Mouse (Mus musculus) liver, embryonic 13.5 days (tissue): ENCODE data around the gene Gm9936. TPM values are rescaled to one million over a fixed set of nuclear protein-coding genes. Genes with fewer than 3 reads are reported as not detected.

ENCODE experiments used
- ATAC-seq: fragments of 200-750 bp; cut with Nextera tagmentation; 2 replicates; pipeline ENCODE4 v1.8.0; 2017; ENCODE audit warnings: low read depth, mild to moderate bottlenecking, moderate number of reproducible peaks, moderate library complexity
- DNase-seq: peaks from one replicate; pipeline ENCODE4 v3.0.0; 2022
- H3K27ac ChIP-seq: fragments of 300-500 bp; sonication (generic); 2 replicates; pipeline ENCODE4 v1.5.1; 2015; ENCODE audit warnings: moderate library complexity, mild to moderate bottlenecking, inconsistent platforms
- H3K27me3 ChIP-seq: fragments of 300-500 bp; sonication (generic); 2 replicates; pipeline ENCODE4 v1.6.1; 2015; ENCODE audit warnings: mild to moderate bottlenecking, inconsistent platforms
- H3K36me3 ChIP-seq: fragments of 300-500 bp; sonication (generic); 2 replicates; pipeline ENCODE4 v1.6.1; 2015; ENCODE audit warnings: mild to moderate bottlenecking, inconsistent platforms
- H3K4me1 ChIP-seq: fragments of 300-500 bp; sonication (generic); replicated peaks from 2 replicates; pipeline ENCODE4 v1.6.1; 2015; ENCODE audit warnings: inconsistent platforms
- H3K4me2 ChIP-seq: fragments of 300-500 bp; sonication (generic); 2 replicates; pipeline ENCODE4 v1.6.1; 2015; ENCODE audit warnings: inconsistent platforms, mild to moderate bottlenecking, moderate library complexity
- H3K4me3 ChIP-seq: fragments of 300-500 bp; sonication (generic); replicated peaks from 2 replicates; pipeline ENCODE4 v1.5.1; 2015; ENCODE audit warnings: mild to moderate bottlenecking, inconsistent platforms
- H3K9ac ChIP-seq: fragments of 300-500 bp; sonication (generic); 2 replicates; pipeline ENCODE4 v1.6.1; 2015; ENCODE audit warnings: mild to moderate bottlenecking, inconsistent platforms
- H3K9me3 ChIP-seq: fragments of 300-500 bp; sonication (generic); replicated peaks from 2 replicates; pipeline ENCODE4 v1.6.1; 2016; ENCODE audit warnings: inconsistent platforms
- WGBS: fragments of 180-500 bp; shearing (Covaris S2); methylation state at CpG from one replicate; pipeline ENCODE4 v1.1.7; 2015; ENCODE audit not compliant: insufficient replicate concordance; 5-methylcytosine and 5-hydroxymethylcytosine counted together
- microRNA-seq: library from miRNA; unstranded; fragments of <30 nt; microRNA quantifications from one replicate; pipeline ENCODE4, GENCODE M21; 2016
- polyA plus RNA-seq: library from polyadenylated mRNA; unstranded; fragments of >200 nt; fragmentation: Nextera tagmentation; extraction: Ambion mirVana; gene quantifications from 2 replicates; pipeline ENCODE4 v1.2.1, GENCODE M21; 2015

The Gm9936 gene
- polyA plus RNA-seq, 1 experiment from 2014 or later, result not detected

GRCm38 (mm10) chr5:114809181-114809756 is 49.2 kb downstream of the Gm9936 start:
- Histone ChIP-seq H3K9ac (no peak overlapping the region), H3K4me2 (no peak overlapping the region), H3K9me3 (no peaks in the 10 kb centered on the region), H3K27ac (peak overlapping the region; percentile 65), H3K27me3 (no peaks in the 10 kb centered on the region), H3K4me3 (no peak overlapping the region), H3K4me1 (peaks cover 91% of the 10 kb centered on the region), H3K36me3 (peaks cover 27% of the 10 kb centered on the region)
- DNase-seq (no peak), ATAC-seq (no peak)
- 70% methylated on average over 10 of the region's 10 CpGs for WGBS

- H3K27ac ChIP-seq, result peak overlapping the region; percentile 86
- peaks cover 36% of the 10 kb centered on the region for H3K36me3 ChIP-seq
- H3K27me3 ChIP-seq, result no peaks in the 10 kb centered on the region
- WGBS, result 24% methylated on average over 8 of the region's 8 CpGs
- no peaks in the 10 kb centered on the region for H3K9me3 ChIP-seq
- H3K4me3 ChIP-seq, result no peak overlapping the region
- peaks cover 89% of the 10 kb centered on the region for H3K4me1 ChIP-seq
- peak overlapping the region; percentile 60 for H3K9ac ChIP-seq
- no peak for DNase-seq
- peak; percentile 58 for ATAC-seq
- no peak overlapping the region for H3K4me2 ChIP-seq
Measured at GRCm38 (mm10) chr5:114808385-114808784, 50.1 kb downstream of the Gm9936 start.

- H3K27me3 ChIP-seq, result no peaks in the 10 kb centered on the region
- H3K4me1 ChIP-seq, result peaks cover 85% of the 10 kb centered on the region
- H3K9me3 ChIP-seq, result no peaks in the 10 kb centered on the region
- H3K36me3 ChIP-seq, result peaks cover 41% of the 10 kb centered on the region
- H3K4me2 ChIP-seq, result peak overlapping the region; percentile 60
- 30% methylated on average over 6 of the region's 6 CpGs for WGBS
- H3K9ac ChIP-seq, result peak overlapping the region; percentile 60
- H3K4me3 ChIP-seq, result no peak overlapping the region
- H3K27ac ChIP-seq, result peak overlapping the region; percentile 86
- DNase-seq (no peak), ATAC-seq (no peak)
Measured at GRCm38 (mm10) chr5:114807893-114808292, 50.6 kb downstream of the Gm9936 start.

GRCm38 (mm10) chr5:114807468-114807867 is 51.0 kb downstream of the Gm9936 start:
- no peak overlapping the region; the same call in 1 of the 2 replicates for H3K4me3 ChIP-seq
- DNase-seq, result peak; percentile 58
- peak; percentile 86 for ATAC-seq
- peak overlapping the region; percentile 86 for H3K27ac ChIP-seq
- no peaks in the 10 kb centered on the region for H3K27me3 ChIP-seq
- no peaks in the 10 kb centered on the region for H3K9me3 ChIP-seq
- 14% methylated on average over 8 of the region's 8 CpGs for WGBS
- H3K36me3 ChIP-seq, result peaks cover 45% of the 10 kb centered on the region
- peaks cover 81% of the 10 kb centered on the region for H3K4me1 ChIP-seq
- H3K4me2 ChIP-seq, result peak overlapping the region; percentile 60
- H3K9ac ChIP-seq, result peak overlapping the region; percentile 60

- peak overlapping the region; percentile 60 for H3K9ac ChIP-seq
- WGBS, result 16% methylated on average over 9 of the region's 9 CpGs
- DNase-seq (no peak), ATAC-seq (peak; percentile 72)
- H3K4me1 ChIP-seq, result peaks cover 77% of the 10 kb centered on the region
- H3K9me3 ChIP-seq, result no peaks in the 10 kb centered on the region
- H3K4me3 ChIP-seq, result no peak overlapping the region; the same call in 1 of the 2 replicates
- no peaks in the 10 kb centered on the region for H3K27me3 ChIP-seq
- peak overlapping the region; percentile 60 for H3K4me2 ChIP-seq
- H3K36me3 ChIP-seq, result peaks cover 49% of the 10 kb centered on the region
- peak overlapping the region; percentile 86 for H3K27ac ChIP-seq
Measured at GRCm38 (mm10) chr5:114807063-114807462, 51.4 kb downstream of the Gm9936 start.

- peaks cover 76% of the 10 kb centered on the region for H3K4me1 ChIP-seq
- no peak overlapping the region for H3K4me3 ChIP-seq
- ATAC-seq (no peak), DNase-seq (no peak)
- H3K9ac ChIP-seq, result peak overlapping the region; percentile 60
- H3K36me3 ChIP-seq, result peaks cover 54% of the 10 kb centered on the region
- 48% methylated on average over 8 of the region's 8 CpGs for WGBS
- H3K27ac ChIP-seq, result peak overlapping the region; percentile 86
- H3K9me3 ChIP-seq, result no peaks in the 10 kb centered on the region
- no peaks in the 10 kb centered on the region for H3K27me3 ChIP-seq
- H3K4me2 ChIP-seq, result peak overlapping the region; percentile 60
Measured at GRCm38 (mm10) chr5:114806636-114807035, 51.8 kb downstream of the Gm9936 start.

Small RNAs within 50 kb of the gene (microRNA-seq; reads per million reads assigned to microRNA genes)
- gene Mir6240, result 21.1 reads per million, percentile 34 among the genes with 10 or more reads in this experiment

Other genes starting within 250 kb of the Gm9936 start
- gene Trpv4, start 200.3 kb downstream of the Gm9936 start, polyA plus RNA-seq, result 0.17 and 0.23 TPM in 2 replicates
- gene Gltp, start 167.7 kb downstream of the Gm9936 start, polyA plus RNA-seq, result 36.1 and 41.7 TPM in 2 replicates
- gene Tchp, start 150.9 kb downstream of the Gm9936 start, polyA plus RNA-seq, result 4.4 and 4.8 TPM in 2 replicates
- gene Ankrd13a, start 84.0 kb downstream of the Gm9936 start, polyA plus RNA-seq, result 43.3 and 49.0 TPM in 2 replicates
- 14.8 and 16.3 TPM in 2 replicates for gene Git2, start 83.2 kb downstream of the Gm9936 start, polyA plus RNA-seq
- gene 1500011B03Rik, start 35.2 kb downstream of the Gm9936 start, polyA plus RNA-seq, result 31.0 and 32.0 TPM in 2 replicates
- gene 4930519G04Rik, start 5.0 kb downstream of the Gm9936 start, polyA plus RNA-seq, result not detected in 2 replicates
- 3.1 and 3.4 TPM in 2 replicates for gene Oasl2, start 38.3 kb upstream of the Gm9936 start, polyA plus RNA-seq
- gene Oasl1, start 64.6 kb upstream of the Gm9936 start, polyA plus RNA-seq, result 0.52 and 0.54 TPM in 2 replicates
- 22.2 and 24.6 TPM in 2 replicates for gene 2210016L21Rik, start 83.5 kb upstream of the Gm9936 start, polyA plus RNA-seq
- gene Hnf1a, start 112.4 kb upstream of the Gm9936 start, polyA plus RNA-seq, result 2.4 and 2.9 TPM in 2 replicates
- 4.2 and 4.7 TPM in 2 replicates for gene Sppl3, start 152.5 kb upstream of the Gm9936 start, polyA plus RNA-seq
- gene Gm10401, start 239.6 kb upstream of the Gm9936 start, polyA plus RNA-seq, result 11.1 and 12.0 TPM in 2 replicates